8 mouse cellular contexts compared by ENCODE assay signal in the genomic region with DNA sequence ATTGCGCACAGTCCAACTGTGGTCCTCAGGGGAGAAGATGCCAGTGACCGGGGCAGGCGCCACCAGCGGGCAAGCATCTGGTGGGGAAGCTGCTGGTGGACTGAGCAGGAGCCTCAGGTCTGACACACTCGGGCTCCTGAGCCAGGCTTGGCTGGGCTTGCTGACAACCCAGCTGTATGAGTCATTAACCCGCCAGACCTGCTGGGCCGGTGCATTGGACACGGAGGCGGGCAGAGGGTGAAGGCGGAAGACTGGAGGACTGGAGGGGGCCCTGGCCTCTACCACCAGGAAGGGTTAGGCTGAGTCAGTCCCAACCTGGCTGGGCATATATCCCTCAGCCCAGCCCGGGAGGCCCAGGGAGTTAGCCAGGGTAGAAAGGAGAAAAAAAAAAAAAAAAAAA. TPM values are rescaled to one million over a fixed set of nuclear protein-coding genes. Genes with fewer than 3 reads are reported as not detected.
A peak's percentile ranks its signal among the peaks of the same experiment; 100 is the strongest.
DNase-seq lines count a peak whose midpoint lies in the region; ATAC-seq lines count a peak whose summit lies in the region.

A gene (minus strand): TSS at position 253 of the 400 bp plus-strand sequence.

- peak; percentile 40; the same call in 1 of the 2 replicates for ATAC-seq in lung, embryonic 15.5 days (ENCODE audit: borderline replicate concordance, extremely low read depth, low FRiP score, low TSS enrichment)

- DNase-seq in layer of hippocampus, adult 18-20 months (ENCODE audit: low spot score in 2 of 2), result no peak
- no peak for DNase-seq in layer of hippocampus, adult 9-10 months (ENCODE audit: low spot score)
- DNase-seq in cerebellum, adult 9-11 months, result peak; percentile 50
- no peak for DNase-seq in gastrocnemius, postnatal 4 days (ENCODE audit: low spot score in 2 of 2)
- DNase-seq in kidney, adult 9 months, result peak; percentile 65
- peak; percentile 84 to 91 for DNase-seq in urinary bladder, adult 18-20 months (ENCODE audit: low spot score in 2 of 2)
- no peak for DNase-seq in frontal cortex, postnatal 36 days (ENCODE audit: low spot score in 2 of 2)

- H3K9ac ChIP-seq in lung, embryonic 15.5 days, result no peak within 1 kb of the TSS

- 55% methylated on average over 11 of the region's 11 CpGs for WGBS in lung, embryonic 15.5 days

- H3K4me3 ChIP-seq in lung, embryonic 15.5 days, result no peak within 1 kb of the TSS

- H3K27me3 ChIP-seq in lung, embryonic 15.5 days, result no peaks in the 10 kb centered on the region

- no peaks in the 10 kb centered on the region for H3K9me3 ChIP-seq in lung, embryonic 15.5 days

- H3K4me2 ChIP-seq in lung, embryonic 15.5 days, result no peak within 1 kb of the TSS

- H3K4me1 ChIP-seq in lung, embryonic 15.5 days, result peaks cover 46% of the 10 kb centered on the region

- H3K27ac ChIP-seq in lung, embryonic 15.5 days, result peak within 1 kb of the TSS; percentile 15; the same call in 1 of the 2 replicates

- no peaks in the 10 kb centered on the region for H3K36me3 ChIP-seq in lung, embryonic 15.5 days

RNA-seq across cellular contexts. Expression of the gene that starts here (rescaled TPM):
- 10 to 100 TPM; 37.0 to 45.2 TPM for total RNA-seq in layer of hippocampus, adult 18-20 months (2021)
- total RNA-seq in gastrocnemius, postnatal 4 days (2021), result 10 to 100 TPM; 53.6 to 54.6 TPM
- polyA plus RNA-seq in lung, embryonic 15.5 days (2015; fragmentation: Nextera tagmentation; extraction: Ambion mirVana), result 14.8 and 16.6 TPM in 2 replicates

Comparison
In these comparisons a context has a peak if more than half of its experiments do, and no peak if none do; other contexts are left out.
1. DNase-seq: peak in cerebellum, adult 9-11 months (single experiment), kidney, adult 9 months (single experiment) and urinary bladder, adult 18-20 months (2 of 2); none in layer of hippocampus, adult 18-20 months (0 of 2), layer of hippocampus, adult 9-10 months (single experiment), gastrocnemius, postnatal 4 days (0 of 2) and frontal cortex, postnatal 36 days (0 of 2).